8 mouse cellular contexts compared by ENCODE assay signal in genomic region chr19:6285632-6286433, GRCm38 (mm10). TPM values are rescaled to one million over a fixed set of nuclear protein-coding genes. Genes with fewer than 3 reads are reported as not detected.
DNase-seq lines count a peak whose midpoint lies in the region; ATAC-seq and TF ChIP-seq lines count a peak whose summit lies in the region.
"Had no signal": no experiment of that assay in that cellular context is flagged by ENCODE, and none has a peak within 500 bp of the region (broad histone marks: within the 10 kb centered on the region; RNA-seq: fewer than 3 reads in every experiment).

No protein-coding gene starts in this region.

- H3K4me2 ChIP-seq in intestine, postnatal 0 days (replicated peaks; ENCODE audit: low read depth), result peak overlapping the region; percentile 30

- peaks cover 40% of the 10 kb centered on the region for H3K4me1 ChIP-seq in kidney, adult 2 months (ENCODE audit: control insufficient read depth, insufficient read depth, low read length)
- H3K4me1 ChIP-seq in embryonic facial prominence, embryonic 10.5 days, result peaks cover 20% of the 10 kb centered on the region
- peaks cover 16% of the 10 kb centered on the region for H3K4me1 ChIP-seq in intestine, postnatal 0 days (replicated peaks; ENCODE audit: control insufficient read depth, insufficient read depth, low read length)

- H3K9ac ChIP-seq in intestine, postnatal 0 days (ENCODE audit: low read depth, low read length), result peak overlapping the region; percentile 23; the same call in 1 of the 2 replicates

- no peaks in the 10 kb centered on the region for H3K9me3 ChIP-seq in embryonic facial prominence, embryonic 10.5 days
- H3K9me3 ChIP-seq in intestine, postnatal 0 days (ENCODE audit: control insufficient read depth), result no peaks in the 10 kb centered on the region

- peak; percentile 71 for ATAC-seq in intestine, postnatal 0 days

- 49% methylated on average over 7 of the region's 7 CpGs for WGBS in kidney, adult 2 months
- 84% methylated on average over 7 of the region's 7 CpGs for WGBS in embryonic facial prominence, embryonic 10.5 days
- 36% methylated on average over 7 of the region's 7 CpGs for WGBS in intestine, postnatal 0 days

- H3K27ac ChIP-seq in kidney, adult 2 months (ENCODE audit: insufficient read depth, low read depth, low read length), result peak overlapping the region; percentile 55
- peak overlapping the region; percentile 11; the same call in 1 of the 2 replicates for H3K27ac ChIP-seq in embryonic facial prominence, embryonic 10.5 days (replicated peaks)
- peak overlapping the region; percentile 83 for H3K27ac ChIP-seq in intestine, postnatal 0 days (ENCODE audit: low read depth, low read length)

- no peaks in the 10 kb centered on the region for H3K27me3 ChIP-seq in kidney, adult 2 months (replicated peaks; ENCODE audit: control insufficient read depth, insufficient read depth, low read length)
- H3K27me3 ChIP-seq in embryonic facial prominence, embryonic 10.5 days (replicated peaks; ENCODE audit: low read depth, poor library complexity, severe bottlenecking), result no peaks in the 10 kb centered on the region
- no peaks in the 10 kb centered on the region for H3K27me3 ChIP-seq in intestine, postnatal 0 days (replicated peaks; ENCODE audit: control insufficient read depth, insufficient read depth, low read length)

- H3K4me3 ChIP-seq in kidney, adult 2 months (ENCODE audit: insufficient read depth, low read depth, low read length), result no peak overlapping the region
- H3K4me3 ChIP-seq in embryonic facial prominence, embryonic 10.5 days, result no peak overlapping the region
- no peak overlapping the region for H3K4me3 ChIP-seq in intestine, postnatal 0 days (ENCODE audit: low read depth, low read length)

- TF ChIP-seq POLR2A in kidney, adult 2 months (IDR thresholded peaks at IDR 0.05; ENCODE audit: low read depth, low read length), result no peak

- H3K36me3 ChIP-seq in kidney, adult 2 months (ENCODE audit: control insufficient read depth, insufficient read depth, low read length), result no peaks in the 10 kb centered on the region; the same call in 1 of the 2 replicates
- H3K36me3 ChIP-seq in embryonic facial prominence, embryonic 10.5 days (replicated peaks), result peaks cover 96% of the 10 kb centered on the region
- peaks cover 46% of the 10 kb centered on the region for H3K36me3 ChIP-seq in intestine, postnatal 0 days (ENCODE audit: control insufficient read depth, insufficient read depth)

- peak; percentile 82 for DNase-seq in kidney, adult 2 months
- DNase-seq in kidney, postnatal 14 days, result no peak
- DNase-seq in embryonic facial prominence, embryonic 10.5 days (ENCODE audit: low spot score), result no peak
- peak; percentile 65 for DNase-seq in lung, postnatal 36 days
- no peak for DNase-seq in frontal cortex, adult 2 months (ENCODE audit: extremely low spot score in 1 of 2, low spot score in 1 of 2)
- DNase-seq in layer of hippocampus, adult 9-10 months (ENCODE audit: low spot score), result no peak
- DNase-seq: left cerebral cortex, postnatal 4 days had no signal

- no peak for TF ChIP-seq CTCF in kidney, adult 2 months (conservative IDR thresholded peaks at IDR 0.05; ENCODE audit: insufficient read depth, insufficient read length, low read depth, low read length)
- TF ChIP-seq CTCF in intestine, postnatal 0 days (IDR thresholded peaks at IDR 0.05; ENCODE audit: low read depth), result peak; percentile 39

RNA-seq across cellular contexts. Expression of gene Ehd1, which starts 9.3 kb away (rescaled TPM):
- 224 and 317 TPM in 2 replicates for polyA plus RNA-seq in kidney, adult 2 months (2012; rRNA removed)
- 81.8 and 83.5 TPM in 2 replicates for polyA plus RNA-seq in embryonic facial prominence, embryonic 10.5 days (2016; fragmentation: Nextera tagmentation; extraction: Ambion mirVana)
- 177 and 201 TPM in 2 replicates for polyA plus RNA-seq in intestine, postnatal 0 days (2015; fragmentation: Nextera tagmentation; extraction: Ambion mirVana)
- 48.4 and 49.3 TPM in 2 replicates for polyA plus RNA-seq in frontal cortex, adult 2 months (2012; rRNA removed)

RNA-seq across cellular contexts. Expression of gene Cdc42bpg, which starts 20.4 kb away (rescaled TPM):
- polyA plus RNA-seq in kidney, adult 2 months (2012; rRNA removed), result 26.6 and 31.1 TPM in 2 replicates
- polyA plus RNA-seq in embryonic facial prominence, embryonic 10.5 days (2016; fragmentation: Nextera tagmentation; extraction: Ambion mirVana), result 0.12 and 0.39 TPM in 2 replicates
- 1.8 and 2.3 TPM in 2 replicates for polyA plus RNA-seq in intestine, postnatal 0 days (2015; fragmentation: Nextera tagmentation; extraction: Ambion mirVana)
- polyA plus RNA-seq in frontal cortex, adult 2 months (2012; rRNA removed), result 3.2 and 3.3 TPM in 2 replicates

RNA-seq across cellular contexts. Expression of gene Atg2a, which starts 44.4 kb away (rescaled TPM):
- polyA plus RNA-seq in kidney, adult 2 months (2012; rRNA removed), result 27.4 and 33.2 TPM in 2 replicates
- polyA plus RNA-seq in embryonic facial prominence, embryonic 10.5 days (2016; fragmentation: Nextera tagmentation; extraction: Ambion mirVana), result 12.5 and 13.6 TPM in 2 replicates
- polyA plus RNA-seq in intestine, postnatal 0 days (2015; fragmentation: Nextera tagmentation; extraction: Ambion mirVana), result 3.6 and 4.0 TPM in 2 replicates
- 29.3 and 31.2 TPM in 2 replicates for polyA plus RNA-seq in frontal cortex, adult 2 months (2012; rRNA removed)

RNA-seq across cellular contexts. Expression of gene Men1, which starts 48.9 kb away (rescaled TPM):
- 49.5 and 63.2 TPM in 2 replicates for polyA plus RNA-seq in kidney, adult 2 months (2012; rRNA removed)
- polyA plus RNA-seq in embryonic facial prominence, embryonic 10.5 days (2016; fragmentation: Nextera tagmentation; extraction: Ambion mirVana), result 122 and 130 TPM in 2 replicates
- 17.1 and 19.6 TPM in 2 replicates for polyA plus RNA-seq in intestine, postnatal 0 days (2015; fragmentation: Nextera tagmentation; extraction: Ambion mirVana)
- polyA plus RNA-seq in frontal cortex, adult 2 months (2012; rRNA removed), result 67.6 and 68.4 TPM in 2 replicates

RNA-seq across cellular contexts. Expression of gene Ppp2r5b, which starts 50.2 kb away (rescaled TPM):
- polyA plus RNA-seq in kidney, adult 2 months (2012; rRNA removed), result 32.1 and 36.5 TPM in 2 replicates
- 25.5 and 26.3 TPM in 2 replicates for polyA plus RNA-seq in embryonic facial prominence, embryonic 10.5 days (2016; fragmentation: Nextera tagmentation; extraction: Ambion mirVana)
- 15.2 and 17.1 TPM in 2 replicates for polyA plus RNA-seq in intestine, postnatal 0 days (2015; fragmentation: Nextera tagmentation; extraction: Ambion mirVana)
- polyA plus RNA-seq in frontal cortex, adult 2 months (2012; rRNA removed), result 137 and 141 TPM in 2 replicates

Comparison
In these comparisons a context has a peak if more than half of its experiments do, and no peak if none do; other contexts are left out.
1. DNase-seq: peak in kidney, adult 2 months (single experiment) and lung, postnatal 36 days (single experiment); none in kidney, postnatal 14 days (single experiment), embryonic facial prominence, embryonic 10.5 days (single experiment), frontal cortex, adult 2 months (0 of 2) and layer of hippocampus, adult 9-10 months (single experiment).
2. H3K27ac ChIP-seq: peak in every context shown above with its lines; median percentile 83 in intestine, postnatal 0 days; 55 in kidney, adult 2 months; 11 in embryonic facial prominence, embryonic 10.5 days.